Mouse (Mus musculus) CH12.LX (cell line): ENCODE measurements around the gene Nfia.

Experiments used
- BHLHE40 ChIP-seq: IDR thresholded peaks from 2 replicates; pipeline ENCODE4 v1.6.1; 2011; ENCODE audit warnings: mild to moderate bottlenecking, low read depth, low read length, improper control_type of control experiment
- CTCF ChIP-seq, 2 experiments: IDR thresholded peaks in 1 of 2; conservative IDR thresholded peaks in 1 of 2; 2 replicates each; pipeline ENCODE4 v1.5.1; 2011 to 2012; ENCODE audit warnings: low read depth in 2 of 2, low read length in 2 of 2, improper control_type of control experiment in 1 of 2, inconsistent platforms in 1 of 2, mild to moderate bottlenecking in 1 of 2, moderate library complexity in 1 of 2
- E2F4 ChIP-seq: IDR thresholded peaks from 2 replicates; pipeline ENCODE4 v1.6.1; 2011; ENCODE audit warnings: low read depth, low read length, improper control_type of control experiment; ENCODE audit not compliant: insufficient replicate concordance
- EP300 ChIP-seq: IDR thresholded peaks from 2 replicates; pipeline ENCODE4 v1.6.1; 2011; ENCODE audit warnings: low read length, improper control_type of control experiment
- IRF4 ChIP-seq: IDR thresholded peaks from 2 replicates; pipeline ENCODE4 v1.6.1; 2014; ENCODE audit warnings: low read depth, mild to moderate bottlenecking, inconsistent platforms, low read length, improper control_type of control experiment
- MAFK ChIP-seq: IDR thresholded peaks from 2 replicates; pipeline ENCODE4 v1.6.1; 2011; ENCODE audit warnings: low read length, improper control_type of control experiment; ENCODE audit not compliant: insufficient replicate concordance
- MAZ ChIP-seq: IDR thresholded peaks from 2 replicates; pipeline ENCODE4 v1.6.1; 2012; ENCODE audit warnings: low read depth, mild to moderate bottlenecking, inconsistent platforms, low read length, improper control_type of control experiment, moderate library complexity
- MEF2A ChIP-seq: IDR thresholded peaks from 2 replicates; pipeline ENCODE4 v1.6.1; 2014; ENCODE audit warnings: low read depth, mild to moderate bottlenecking, inconsistent platforms, low read length, improper control_type of control experiment, borderline replicate concordance
- PAX5 ChIP-seq: IDR thresholded peaks from 2 replicates; pipeline ENCODE4 v1.6.1; 2012; ENCODE audit warnings: low read length, inconsistent platforms, mixed read lengths
- POLR2A ChIP-seq: IDR thresholded peaks from 2 replicates; pipeline ENCODE4 v1.6.1; 2011; ENCODE audit warnings: low read depth, mild to moderate bottlenecking, improper control_type of control experiment, low read length
- RCOR1 ChIP-seq: conservative IDR thresholded peaks from 2 replicates; pipeline ENCODE4 v1.6.1; 2012; ENCODE audit warnings: low read depth, mild to moderate bottlenecking, inconsistent platforms, low read length, improper control_type of control experiment
- USF1 ChIP-seq: IDR thresholded peaks from 2 replicates; pipeline ENCODE4 v1.6.1; 2014; ENCODE audit warnings: low read depth, mild to moderate bottlenecking, inconsistent platforms, low read length, improper control_type of control experiment

GRCm38 (mm10) chr4:97925644-97926043 is 153.1 kb downstream of the Nfia start:
- TF ChIP-seq MAFK (no peak), EP300 (no peak), E2F4 (no peak), POLR2A (no peak), MAZ (no peak), CTCF (conservative IDR thresholded peaks at IDR 0.05 in 1 of 2, IDR thresholded peaks at IDR 0.05 in 1 of 2; ENCODE audit: low read depth in 2 of 2, low read length in 2 of 2) (no peak), BHLHE40 (no peak), RCOR1 (no peak), USF1 (no peak), MEF2A (no peak), PAX5 (no peak), IRF4 (no peak)
